Mouse (Mus musculus): ENCODE results near the gene Btbd3.

The Btbd3 gene

GRCm38 (mm10) chr2:138551516-138551915, 295.2 kb downstream of the Btbd3 start:
- peak; percentile 66 to 72 for DNase-seq

- no peak for DNase-seq
Measured at GRCm38 (mm10) chr2:138555106-138555862, 298.9 kb downstream of the Btbd3 start.

- DNase-seq: no peak
Measured at GRCm38 (mm10) chr2:138585930-138586329, 329.6 kb downstream of the Btbd3 start.

GRCm38 (mm10) chr2:138587335-138587734, 331.0 kb downstream of the Btbd3 start:
- no peak for DNase-seq

GRCm38 (mm10) chr2:138587795-138588545, 331.6 kb downstream of the Btbd3 start:
- peak in 1 of 2 experiments; percentile 29 for DNase-seq

- peak; percentile 71 to 80 for DNase-seq
Measured at GRCm38 (mm10) chr2:138589105-138589504, 332.7 kb downstream of the Btbd3 start.

- DNase-seq: no peak
Measured at GRCm38 (mm10) chr2:138590307-138590706, 333.9 kb downstream of the Btbd3 start.

DNA sequence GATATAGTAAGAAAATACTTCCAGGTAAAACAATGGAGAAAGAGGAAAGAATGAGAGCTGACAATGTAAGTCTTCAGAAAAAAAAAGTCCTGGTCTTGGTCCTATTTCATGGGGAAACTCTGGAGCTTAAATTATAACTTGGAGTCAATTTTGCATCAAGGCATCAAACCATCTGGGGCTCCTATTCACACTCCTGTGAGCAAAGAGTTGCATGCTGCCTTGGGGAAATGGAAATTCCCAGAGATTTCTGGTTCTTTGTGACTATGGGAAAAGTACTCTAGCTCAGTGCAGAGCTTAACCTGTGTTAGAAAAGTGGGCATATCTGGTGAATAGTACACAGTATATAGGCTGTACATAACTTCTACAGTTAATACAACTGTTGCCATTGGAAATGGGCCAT, 356.0 kb downstream of the Btbd3 start:
- DNase-seq: no peak

DNA sequence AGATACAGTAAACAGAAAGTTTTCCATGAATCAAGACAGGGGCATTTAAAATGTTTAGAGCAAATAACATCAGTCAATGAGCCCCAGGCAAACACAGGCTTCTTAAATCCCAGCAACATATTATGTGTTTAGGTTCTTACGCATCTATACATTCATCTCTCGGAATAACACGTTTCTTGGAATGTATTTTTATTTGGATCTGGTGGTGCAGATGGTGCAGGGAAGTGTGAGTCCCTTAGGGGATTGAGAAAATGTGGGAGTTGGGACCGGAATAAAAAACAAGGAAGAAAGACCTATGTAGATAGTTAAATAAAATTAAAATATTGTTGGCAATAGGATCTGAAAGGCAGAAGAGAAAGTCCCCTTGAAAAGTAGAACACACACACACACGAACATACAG, 361.1 kb downstream of the Btbd3 start:
- DNase-seq: no peak

All from cerebellum, postnatal 25 days (tissue).